8 mouse cellular contexts compared by ENCODE assay signal in genomic region chr2:131063404-131063864, GRCm38 (mm10). TPM values are rescaled to one million over a fixed set of nuclear protein-coding genes. Genes with fewer than 3 reads are reported as not detected.
DNase-seq lines count a peak whose midpoint lies in the region; ATAC-seq lines count a peak whose summit lies in the region.
"Had no signal": no experiment of that assay in that cellular context is flagged by ENCODE, and none has a peak within 500 bp of the region (broad histone marks: within the 10 kb centered on the region; RNA-seq: fewer than 3 reads in every experiment).

Gene Adam33 (minus strand): TSS chr2:131063814.

- ATAC-seq in erythroid progenitor cell, adult 5-6 weeks (replicated peaks; ENCODE audit: low FRiP score, poor library complexity, severe bottlenecking): no peak
- no peak for ATAC-seq in hindbrain, embryonic 16.5 days
- no peak for ATAC-seq in midbrain, embryonic 12.5 days (ENCODE audit: low FRiP score, low read depth)

- H3K9me3 ChIP-seq in hindbrain, embryonic 16.5 days (ENCODE audit: control insufficient read depth, low read length): no peaks in the 10 kb centered on the region
- H3K9me3 ChIP-seq in midbrain, embryonic 12.5 days: no peaks in the 10 kb centered on the region

- peak within 1 kb of the TSS; percentile 15 for H3K9ac ChIP-seq in hindbrain, embryonic 16.5 days (ENCODE audit: low read depth, low read length)
- 0 out of 2 replicates have a peak within 1 kb of the TSS, but pooled peaks have one; percentile 37 for H3K9ac ChIP-seq in midbrain, embryonic 12.5 days (replicated peaks)

- H3K4me2 ChIP-seq in hindbrain, embryonic 16.5 days (ENCODE audit: low read length): peak within 1 kb of the TSS; percentile 51
- peak within 1 kb of the TSS; percentile 47 for H3K4me2 ChIP-seq in midbrain, embryonic 12.5 days (replicated peaks)

- no peaks in the 10 kb centered on the region for H3K36me3 ChIP-seq in hindbrain, embryonic 16.5 days (ENCODE audit: control insufficient read depth, insufficient read depth, low read length)
- no peaks in the 10 kb centered on the region for H3K36me3 ChIP-seq in midbrain, embryonic 12.5 days

- 2% methylated on average over 21 of the region's 27 CpGs for WGBS in hindbrain, embryonic 16.5 days
- WGBS in midbrain, embryonic 12.5 days: 2% methylated on average over 21 of the region's 27 CpGs

- no peak within 1 kb of the TSS for H3K27ac ChIP-seq in hindbrain, embryonic 16.5 days (ENCODE audit: low read depth, low read length)
- no peak within 1 kb of the TSS for H3K27ac ChIP-seq in midbrain, embryonic 12.5 days (replicated peaks)

- H3K4me1 ChIP-seq in hindbrain, embryonic 16.5 days (ENCODE audit: control insufficient read depth, insufficient read depth, low read depth, low read length): peaks cover 3% of the 10 kb centered on the region; the same call in 1 of the 2 replicates
- H3K4me1 ChIP-seq in midbrain, embryonic 12.5 days: peaks cover 7% of the 10 kb centered on the region

- peaks cover 7% of the 10 kb centered on the region for H3K27me3 ChIP-seq in hindbrain, embryonic 16.5 days (replicated peaks; ENCODE audit: control insufficient read depth, insufficient read depth, low read length)
- peaks cover 51% of the 10 kb centered on the region for H3K27me3 ChIP-seq in midbrain, embryonic 12.5 days

- peak within 1 kb of the TSS; percentile 31 for H3K4me3 ChIP-seq in hindbrain, embryonic 16.5 days (ENCODE audit: low read length)
- H3K4me3 ChIP-seq in midbrain, embryonic 12.5 days: peak within 1 kb of the TSS; percentile 23
- H3K4me3 ChIP-seq: erythroblast, embryonic 14.5 days had no signal

- DNase-seq in testis, postnatal 10 days (ENCODE audit: low spot score): peak; percentile 63
- DNase-seq in testis, postnatal 14 days (ENCODE audit: low spot score): no peak
- no peak for DNase-seq in Muller cell, postnatal 12 days (ENCODE audit: inconsistent ontology term)
- no peak for DNase-seq in layer of hippocampus, adult 9-10 months (ENCODE audit: low spot score)

RNA-seq across cellular contexts. Expression of gene Adam33, which starts in this region (rescaled TPM):
- 15.5 and 36.4 TPM in 2 replicates for total RNA-seq in erythroid progenitor cell, adult 5-6 weeks (2015; ENCODE audit: low replicate concordance)
- 10.0 and 11.3 TPM in 2 replicates for total RNA-seq in erythroid progenitor cell, adult 5-6 weeks (2017; ENCODE audit: low replicate concordance)
- 1.6 and 2.3 TPM in 2 replicates for polyA plus RNA-seq in hindbrain, embryonic 16.5 days (2015; fragmentation: Nextera tagmentation; extraction: Ambion mirVana)
- 2.0 and 2.1 TPM in 2 replicates for polyA plus RNA-seq in midbrain, embryonic 12.5 days (2016; fragmentation: Nextera tagmentation; extraction: Ambion mirVana)
